Mouse (Mus musculus) ES-Bruce4 (cell line): ENCODE data around the gene Gm13279. TPM values are rescaled to one million over a fixed set of nuclear protein-coding genes. Genes with fewer than 3 reads are reported as not detected.
A peak's percentile ranks its signal among the peaks of the same experiment; 100 is the strongest.
"Not testable (repeated sequence)": the region's sequence is repeated elsewhere in the genome, so short reads cannot be mapped to it uniquely, and the experiment has no call there.

Source experiments
- H3K27ac ChIP-seq: 2 replicates; pipeline ENCODE4 v1.5.1; 2012; ENCODE audit warnings: low read length, inconsistent platforms; ENCODE audit not compliant: insufficient read depth
- H3K27me3 ChIP-seq: 2 replicates; pipeline ENCODE4 v1.6.1; 2012; ENCODE audit warnings: mild to moderate bottlenecking, low read length, inconsistent platforms; ENCODE audit not compliant: control insufficient read depth, poor library complexity, insufficient read depth, severe bottlenecking
- H3K36me3 ChIP-seq: 2 replicates; pipeline ENCODE4 v1.6.1; 2012; ENCODE audit warnings: inconsistent platforms, mild to moderate bottlenecking, low read length, moderate library complexity; ENCODE audit not compliant: control insufficient read depth, poor library complexity, insufficient read depth, severe bottlenecking
- H3K4me1 ChIP-seq: one replicate; pipeline ENCODE4 v1.8.1; 2011; ENCODE audit warnings: low read length; ENCODE audit not compliant: control insufficient read depth, insufficient read depth
- H3K4me3 ChIP-seq: 2 replicates; pipeline ENCODE4 v1.5.1; 2011; ENCODE audit warnings: low read depth, mild to moderate bottlenecking, low read length
- H3K9ac ChIP-seq: 2 replicates; pipeline ENCODE4 v1.6.1; 2012; ENCODE audit warnings: low read depth, mild to moderate bottlenecking, inconsistent platforms; ENCODE audit not compliant: poor library complexity, severe bottlenecking
- H3K9me3 ChIP-seq: replicated peaks from 2 replicates; pipeline ENCODE4 v1.6.1; 2012; ENCODE audit warnings: mild to moderate bottlenecking, low read length, inconsistent platforms; ENCODE audit not compliant: control insufficient read depth, poor library complexity, insufficient read depth, severe bottlenecking
- CTCF ChIP-seq: IDR thresholded peaks from one replicate; pipeline ENCODE4 v1.8.1; 2011; ENCODE audit warnings: low read depth, low read length
- polyA plus RNA-seq: library from polyadenylated mRNA; stranded (reverse); fragments of >200 nt; gene quantifications from 2 replicates; pipeline ENCODE4 v1.2.4, GENCODE M21; 2011; ENCODE audit warnings: low read depth; ENCODE audit not compliant: missing spikeins, insufficient read depth, insufficient read length

Gm13279 gene
- polyA plus RNA-seq, 1 experiment, result not detected

DNA sequence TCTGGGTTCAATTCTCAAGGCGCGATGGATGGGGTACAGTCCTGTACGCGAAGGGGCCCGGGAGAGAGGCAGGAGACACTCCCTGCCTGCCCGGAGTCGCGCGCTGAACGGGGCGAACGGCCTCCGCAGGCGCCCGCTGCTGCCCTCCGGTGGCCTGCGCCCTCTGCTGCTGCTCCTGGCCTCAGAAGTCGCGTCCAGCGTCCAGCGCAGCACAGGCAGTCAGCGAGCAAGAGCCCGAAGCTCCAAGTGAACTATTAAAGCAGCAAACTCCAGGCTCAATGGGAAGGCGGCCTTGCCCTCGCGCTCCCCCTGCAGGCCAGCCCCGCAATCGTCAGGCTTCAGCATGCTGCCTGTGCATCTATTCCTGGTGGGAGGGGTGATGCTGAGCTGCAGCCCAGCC is 36.8 kb upstream of the Gm13279 start:
- H3K9ac ChIP-seq, H3K27ac ChIP-seq, H3K9me3 ChIP-seq, H3K4me1 ChIP-seq, H3K27me3 ChIP-seq, H3K36me3 ChIP-seq: not testable (repeated sequence)
- peak overlapping the region; percentile 28 for H3K4me3 ChIP-seq
- TF ChIP-seq CTCF, result peak; percentile 12

DNA sequence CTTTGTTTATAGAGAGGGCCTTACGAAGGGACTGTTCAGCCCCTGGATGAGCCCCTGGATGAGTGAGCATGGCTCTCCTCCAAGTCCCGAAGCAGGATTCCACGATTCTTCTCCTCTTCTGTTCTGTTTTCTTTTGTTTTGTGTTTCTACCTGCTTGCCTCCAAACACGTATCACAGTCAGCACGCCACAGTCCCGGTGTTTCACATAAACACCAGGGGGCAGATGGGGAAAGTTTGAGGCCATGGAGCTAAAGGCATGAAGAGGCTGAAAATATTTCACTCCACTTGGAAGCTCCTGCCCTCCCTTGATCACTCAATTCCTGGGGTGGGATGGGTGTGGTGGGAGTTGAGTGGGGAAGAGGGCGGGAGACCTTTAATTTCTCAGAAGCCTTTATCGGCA is 35.4 kb upstream of the Gm13279 start:
- not testable (repeated sequence) for H3K4me1 ChIP-seq, H3K9me3 ChIP-seq, H3K4me3 ChIP-seq, H3K27me3 ChIP-seq, H3K27ac ChIP-seq, H3K9ac ChIP-seq, H3K36me3 ChIP-seq

- not testable (repeated sequence) for H3K27ac ChIP-seq, H3K9ac ChIP-seq, H3K4me3 ChIP-seq, H3K9me3 ChIP-seq, H3K4me1 ChIP-seq, H3K36me3 ChIP-seq, H3K27me3 ChIP-seq
Measured at GRCm38 (mm10) chr4:88762341-88762740, 34.9 kb upstream of the Gm13279 start.

GRCm38 (mm10) chr4:88763384-88764018 is 33.7 kb upstream of the Gm13279 start:
- not testable (repeated sequence) for H3K4me1 ChIP-seq, H3K27me3 ChIP-seq, H3K9me3 ChIP-seq, H3K27ac ChIP-seq, H3K36me3 ChIP-seq
- peak; percentile 2 for TF ChIP-seq CTCF
- Histone ChIP-seq H3K9ac (peak overlapping the region; percentile 68; the same call in 1 of the 2 replicates), H3K4me3 (peak overlapping the region; percentile 39)

DNA sequence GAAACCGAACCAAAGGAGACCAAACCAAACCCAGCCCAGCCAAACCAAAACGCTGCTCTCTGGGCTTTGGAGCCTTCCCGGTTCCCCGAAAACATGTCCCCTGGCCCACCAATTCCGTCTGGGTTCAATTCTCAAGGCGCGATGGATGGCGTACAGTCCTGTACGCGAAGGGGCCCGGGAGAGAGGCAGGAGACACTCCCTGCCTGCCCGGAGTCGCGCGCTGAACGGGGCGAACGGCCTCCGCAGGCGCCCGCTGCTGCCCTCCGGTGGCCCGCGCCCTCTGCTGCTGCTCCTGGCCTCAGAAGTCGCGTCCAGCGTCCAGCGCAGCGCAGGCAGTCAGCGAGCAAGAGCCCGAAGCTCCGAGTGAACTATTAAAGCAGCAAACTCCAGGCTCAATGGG is 23.7 kb upstream of the Gm13279 start, which contains the start of gene Gm13290:
TSS of gene Gm13290 (plus strand) at position 301 of the 400 bp plus-strand sequence.
- not testable (repeated sequence) for H3K36me3 ChIP-seq, H3K27me3 ChIP-seq, H3K9ac ChIP-seq

DNA sequence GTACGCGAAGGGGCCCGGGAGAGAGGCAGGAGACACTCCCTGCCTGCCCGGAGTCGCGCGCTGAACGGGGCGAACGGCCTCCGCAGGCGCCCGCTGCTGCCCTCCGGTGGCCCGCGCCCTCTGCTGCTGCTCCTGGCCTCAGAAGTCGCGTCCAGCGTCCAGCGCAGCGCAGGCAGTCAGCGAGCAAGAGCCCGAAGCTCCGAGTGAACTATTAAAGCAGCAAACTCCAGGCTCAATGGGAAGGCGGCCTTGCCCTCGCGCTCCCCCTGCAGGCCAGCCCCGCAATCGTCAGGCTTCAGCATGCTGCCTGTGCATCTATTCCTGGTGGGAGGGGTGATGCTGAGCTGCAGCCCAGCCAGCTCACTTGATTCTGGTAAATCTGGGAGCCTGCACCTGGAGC is 20.6 kb upstream of the Gm13279 start, which contains the start of gene Gm13289:
TSS of gene Gm13289 (plus strand) at position 301 of the 400 bp plus-strand sequence.
- not testable (repeated sequence) for H3K4me1 ChIP-seq, H3K9ac ChIP-seq, H3K27me3 ChIP-seq, H3K4me3 ChIP-seq, H3K27ac ChIP-seq, H3K36me3 ChIP-seq, H3K9me3 ChIP-seq

More for the DNA sequence above, 23.7 kb upstream of the Gm13279 start, which contains the start of gene Gm13290:
- H3K4me1 ChIP-seq, H3K9me3 ChIP-seq, H3K4me3 ChIP-seq, H3K27ac ChIP-seq: not testable (repeated sequence)

GRCm38 (mm10) chr4:88779550-88779949 is 17.6 kb upstream of the Gm13279 start, which contains the start of gene Gm13272:
Gene Gm13272 (plus strand): TSS chr4:88779850.
- not testable (repeated sequence) for H3K9ac ChIP-seq, H3K36me3 ChIP-seq, H3K4me3 ChIP-seq, H3K27me3 ChIP-seq, H3K9me3 ChIP-seq, H3K4me1 ChIP-seq, H3K27ac ChIP-seq

- H3K4me3 ChIP-seq, H3K9ac ChIP-seq, H3K36me3 ChIP-seq, H3K9me3 ChIP-seq, H3K4me1 ChIP-seq, H3K27ac ChIP-seq, H3K27me3 ChIP-seq: not testable (repeated sequence)
Measured at GRCm38 (mm10) chr4:88780320-88780719, 16.9 kb upstream of the Gm13279 start.

DNA sequence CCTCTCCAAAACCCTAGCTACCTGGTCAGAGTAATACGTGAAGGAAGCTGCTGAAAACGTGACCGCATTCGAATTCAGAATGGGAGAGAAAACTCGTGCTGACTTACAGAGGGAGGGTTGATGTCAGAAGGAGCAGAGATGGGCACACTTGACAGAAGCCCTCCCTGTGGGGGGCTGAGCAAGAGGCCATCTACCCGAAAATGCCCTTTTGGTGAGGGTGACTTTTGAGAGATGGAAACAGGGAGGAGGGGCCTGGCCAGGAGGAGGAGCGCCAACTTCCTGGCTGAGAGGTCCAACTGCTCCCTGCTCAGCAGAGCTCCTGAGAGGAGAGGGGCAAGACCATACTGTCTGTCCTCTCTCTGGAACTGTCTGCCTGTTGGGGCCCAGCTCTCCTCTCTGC is 15.4 kb upstream of the Gm13279 start, which contains the start of gene Ifnz:
TSS of gene Ifnz (plus strand) at position 301 of the 400 bp plus-strand sequence.
- H3K4me3 ChIP-seq, result peak within 1 kb of the TSS; percentile 51
- not testable (repeated sequence) for H3K9ac ChIP-seq

DNA sequence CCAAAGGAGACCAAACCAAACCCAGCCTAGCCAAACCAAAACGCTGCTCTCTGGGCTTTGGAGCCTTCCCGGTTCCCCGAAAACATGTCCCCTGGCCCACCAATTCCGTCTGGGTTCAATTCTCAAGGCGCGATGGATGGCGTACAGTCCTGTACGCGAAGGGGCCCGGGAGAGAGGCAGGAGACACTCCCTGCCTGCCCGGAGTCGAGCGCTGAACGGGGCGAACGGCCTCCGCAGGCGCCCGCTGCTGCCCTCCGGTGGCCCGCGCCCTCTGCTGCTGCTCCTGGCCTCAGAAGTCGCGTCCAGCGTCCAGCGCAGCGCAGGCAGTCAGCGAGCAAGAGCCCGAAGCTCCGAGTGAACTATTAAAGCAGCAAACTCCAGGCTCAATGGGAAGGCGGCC is 14.9 kb upstream of the Gm13279 start:
- not testable (repeated sequence) for H3K27me3 ChIP-seq, H3K9ac ChIP-seq, H3K27ac ChIP-seq, H3K9me3 ChIP-seq, H3K4me1 ChIP-seq, H3K36me3 ChIP-seq
- H3K4me3 ChIP-seq, result peak overlapping the region; percentile 51

More for the DNA sequence above, 15.4 kb upstream of the Gm13279 start, which contains the start of gene Ifnz:
- H3K4me1 ChIP-seq, H3K36me3 ChIP-seq, H3K27ac ChIP-seq, H3K9me3 ChIP-seq, H3K27me3 ChIP-seq: not testable (repeated sequence)
